In genomic region chr1:35017471-35017870, GRCm38 (mm10) we compare ENCODE assay signal across 11 mouse cellular contexts.
A peak's percentile ranks its signal among the peaks of the same experiment; 100 is the strongest.
DNase-seq lines count a peak whose midpoint lies in the region; ATAC-seq and TF ChIP-seq lines count a peak whose summit lies in the region.
"Had no signal": no experiment of that assay in that cellular context is flagged by ENCODE, and none has a peak within 500 bp of the region (broad histone marks: within the 10 kb centered on the region; RNA-seq: fewer than 3 reads in every experiment).

No protein-coding gene starts in this region.

- no peak for TF ChIP-seq POLR2A in myocyte (IDR thresholded peaks at IDR 0.05; ENCODE audit: insufficient read length, low read depth)

- H3K4me3 ChIP-seq in forebrain, embryonic 11.5 days (ENCODE audit: low read depth, low read length) = no peak overlapping the region
- H3K4me3 ChIP-seq in forebrain, embryonic 15.5 days = no peak overlapping the region
- H3K4me3 ChIP-seq in midbrain, embryonic 10.5 days = no peak overlapping the region
- H3K4me3 ChIP-seq in midbrain, embryonic 15.5 days = no peak overlapping the region
- H3K4me3 ChIP-seq in myocyte = no peak overlapping the region
- H3K4me3 ChIP-seq: heart, embryonic 15.5 days; liver, embryonic 13.5 days had no signal

- peak; percentile 70 for DNase-seq in forebrain, embryonic 11.5 days (ENCODE audit: low spot score)
- peak; percentile 37 for DNase-seq in midbrain, embryonic 10.5 days (ENCODE audit: low spot score)
- peak; percentile 80 for DNase-seq in embryo, embryonic 10 days (ENCODE audit: low spot score)
- no peak for DNase-seq in urinary bladder, adult 2 months (ENCODE audit: low spot score)
- DNase-seq: cerebellum, postnatal 36 days; liver, embryonic 13.5 days had no signal

- no peaks in the 10 kb centered on the region for H3K9me3 ChIP-seq in forebrain, embryonic 11.5 days (ENCODE audit: control insufficient read depth, low read length)
- no peaks in the 10 kb centered on the region for H3K9me3 ChIP-seq in forebrain, embryonic 15.5 days
- H3K9me3 ChIP-seq in midbrain, embryonic 10.5 days (replicated peaks) = no peaks in the 10 kb centered on the region
- H3K9me3 ChIP-seq in midbrain, embryonic 15.5 days = no peaks in the 10 kb centered on the region
- H3K9me3 ChIP-seq: heart, embryonic 15.5 days had no signal

- no peak overlapping the region for H3ac ChIP-seq in myocyte (ENCODE audit: control insufficient read depth, insufficient read length)

- no peak overlapping the region for H3K4me2 ChIP-seq in forebrain, embryonic 11.5 days (ENCODE audit: low read depth, low read length, severe bottlenecking)
- no peak overlapping the region for H3K4me2 ChIP-seq in forebrain, embryonic 15.5 days (replicated peaks)
- H3K4me2 ChIP-seq in midbrain, embryonic 15.5 days = no peak overlapping the region
- H3K4me2 ChIP-seq in myocyte (ENCODE audit: low read depth) = no peak overlapping the region
- H3K4me2 ChIP-seq: heart, embryonic 15.5 days; liver, embryonic 13.5 days had no signal

- no peak for ATAC-seq in forebrain, embryonic 11.5 days (replicated peaks; ENCODE audit: low FRiP score)
- no peak for ATAC-seq in forebrain, embryonic 15.5 days (replicated peaks)
- no peak for ATAC-seq in midbrain, embryonic 15.5 days (replicated peaks)
- no peak for ATAC-seq in erythroid progenitor cell, adult 5-6 weeks (replicated peaks; ENCODE audit: low FRiP score, poor library complexity, severe bottlenecking)

- WGBS in forebrain, embryonic 11.5 days = 83% methylated on average over 4 of the region's 4 CpGs
- 72% methylated on average over 4 of the region's 4 CpGs for WGBS in forebrain, embryonic 15.5 days
- 69% methylated on average over 4 of the region's 4 CpGs for WGBS in midbrain, embryonic 10.5 days
- 74% methylated on average over 4 of the region's 4 CpGs for WGBS in midbrain, embryonic 15.5 days

- no peaks in the 10 kb centered on the region for H3K4me1 ChIP-seq in forebrain, embryonic 11.5 days (replicated peaks; ENCODE audit: control insufficient read depth, insufficient read depth, low read length)
- no peaks in the 10 kb centered on the region for H3K4me1 ChIP-seq in forebrain, embryonic 15.5 days
- H3K4me1 ChIP-seq in midbrain, embryonic 10.5 days = no peaks in the 10 kb centered on the region
- H3K4me1 ChIP-seq in midbrain, embryonic 15.5 days = no peaks in the 10 kb centered on the region
- H3K4me1 ChIP-seq: heart, embryonic 15.5 days; liver, embryonic 13.5 days had no signal

- no peaks in the 10 kb centered on the region for H3K27me3 ChIP-seq in forebrain, embryonic 11.5 days (ENCODE audit: control insufficient read depth, insufficient read depth, low read length)
- H3K27me3 ChIP-seq in forebrain, embryonic 15.5 days = no peaks in the 10 kb centered on the region
- H3K27me3 ChIP-seq in midbrain, embryonic 10.5 days (ENCODE audit: low read depth, poor library complexity, severe bottlenecking) = no peaks in the 10 kb centered on the region
- H3K27me3 ChIP-seq in midbrain, embryonic 15.5 days (replicated peaks) = no peaks in the 10 kb centered on the region
- H3K27me3 ChIP-seq in myocyte (ENCODE audit: control insufficient read depth, insufficient read depth, insufficient read length) = no peaks in the 10 kb centered on the region
- H3K27me3 ChIP-seq: heart, embryonic 15.5 days; liver, embryonic 13.5 days had no signal

- no peak overlapping the region for H3K27ac ChIP-seq in forebrain, embryonic 11.5 days (ENCODE audit: low read depth, low read length)
- no peak overlapping the region for H3K27ac ChIP-seq in forebrain, embryonic 15.5 days (replicated peaks)
- no peak overlapping the region for H3K27ac ChIP-seq in midbrain, embryonic 10.5 days (replicated peaks)
- H3K27ac ChIP-seq in midbrain, embryonic 15.5 days = no peak overlapping the region
- H3K27ac ChIP-seq: heart, embryonic 15.5 days; liver, embryonic 13.5 days had no signal

- no peak overlapping the region for H3K9ac ChIP-seq in forebrain, embryonic 11.5 days (ENCODE audit: low read length)
- no peak overlapping the region for H3K9ac ChIP-seq in forebrain, embryonic 15.5 days (replicated peaks)
- no peak overlapping the region for H3K9ac ChIP-seq in midbrain, embryonic 15.5 days
- H3K9ac ChIP-seq: heart, embryonic 15.5 days; liver, embryonic 13.5 days had no signal

- H3K36me3 ChIP-seq in forebrain, embryonic 11.5 days (ENCODE audit: control insufficient read depth, insufficient read depth, low read length) = no peaks in the 10 kb centered on the region
- H3K36me3 ChIP-seq in forebrain, embryonic 15.5 days = no peaks in the 10 kb centered on the region
- no peaks in the 10 kb centered on the region for H3K36me3 ChIP-seq in midbrain, embryonic 10.5 days
- no peaks in the 10 kb centered on the region for H3K36me3 ChIP-seq in midbrain, embryonic 15.5 days (replicated peaks)
- H3K36me3 ChIP-seq in myocyte (ENCODE audit: control insufficient read depth, insufficient read depth) = no peaks in the 10 kb centered on the region
- H3K36me3 ChIP-seq: heart, embryonic 15.5 days; liver, embryonic 13.5 days had no signal

- no peaks in the 10 kb centered on the region for H3K79me2 ChIP-seq in myocyte (ENCODE audit: control insufficient read depth, insufficient read depth)

TF ChIP-seq in myocyte, 11 proteins besides CTCF, POLR2A, EP300 and RAD21:
- TF ChIP-seq E2F4 (IDR thresholded peaks at IDR 0.05; ENCODE audit: insufficient read depth) = no peak
- peak; percentile 70 for TF ChIP-seq REST (IDR thresholded peaks at IDR 0.05; ENCODE audit: insufficient read depth, insufficient read length)
TF ChIP-seq in myocyte: peak in this region for 1.
